15 mouse cellular contexts compared by ENCODE assay signal in the genomic region with DNA sequence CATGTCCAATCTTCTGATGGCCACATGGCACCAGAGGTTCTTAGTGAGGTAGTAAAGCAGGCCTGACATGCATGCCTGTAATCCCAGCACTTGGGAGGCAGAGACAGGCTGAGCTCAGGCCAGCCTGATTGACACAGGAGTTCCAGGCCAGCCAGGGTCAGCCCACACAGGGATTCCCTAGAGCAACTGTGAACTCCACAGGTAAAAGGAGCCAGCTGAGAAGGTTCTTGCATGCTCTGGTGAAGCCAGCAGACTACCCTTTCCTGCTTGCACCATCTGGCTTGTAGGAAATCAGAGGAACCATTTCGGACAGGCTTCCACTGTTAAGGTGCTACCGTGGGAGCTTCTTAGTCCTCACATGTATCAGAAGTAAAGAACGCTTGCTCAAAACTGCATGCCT.
"Had no signal": no experiment of that assay in that cellular context is flagged by ENCODE, and none has a peak within 500 bp of the region (broad histone marks: within the 10 kb centered on the region; RNA-seq: fewer than 3 reads in every experiment).

No protein-coding gene starts in this region.

- H3K4me2 ChIP-seq: limb, embryonic 15.5 days; lung, embryonic 14.5 days; midbrain, embryonic 13.5 days; neural tube, embryonic 13.5 days; stomach, embryonic 15.5 days had no signal

- H3K9me3 ChIP-seq: limb, embryonic 15.5 days; midbrain, embryonic 13.5 days; neural tube, embryonic 13.5 days; stomach, embryonic 15.5 days had no signal

- H3K9ac ChIP-seq: limb, embryonic 15.5 days; lung, embryonic 14.5 days; midbrain, embryonic 13.5 days; neural tube, embryonic 13.5 days; stomach, embryonic 15.5 days had no signal

- H3K27me3 ChIP-seq: limb, embryonic 15.5 days; midbrain, embryonic 13.5 days; neural tube, embryonic 13.5 days; stomach, embryonic 15.5 days had no signal

- ATAC-seq: midbrain, embryonic 13.5 days had no signal

- H3K36me3 ChIP-seq: limb, embryonic 15.5 days; neural tube, embryonic 13.5 days; stomach, embryonic 15.5 days had no signal

- H3K4me3 ChIP-seq: limb, embryonic 15.5 days; midbrain, embryonic 13.5 days; myocyte; neural tube, embryonic 13.5 days; stomach, embryonic 15.5 days had no signal

- DNase-seq: kidney, adult 11 months; kidney, adult 9 months; kidney, postnatal 4 days; lung, embryonic 14.5 days; lung, postnatal 10 days; lung, postnatal 4 days; right cerebral cortex, postnatal 14 days; thymus, adult 2 months; thymus, postnatal 25 days had no signal

- H3K27ac ChIP-seq: kidney, postnatal 0 days; limb, embryonic 15.5 days; midbrain, embryonic 13.5 days; neural tube, embryonic 13.5 days; stomach, embryonic 15.5 days had no signal
